Mouse (Mus musculus): Measurements from ENCODE around the gene Actl6a. TPM values are rescaled to one million over a fixed set of nuclear protein-coding genes. Genes with fewer than 3 reads are reported as not detected.
A peak's percentile ranks its signal among the peaks of the same experiment; 100 is the strongest.

Actl6a gene
- polyA plus RNA-seq, 1 experiment from 2014 or later = 58.6 TPM

DNA sequence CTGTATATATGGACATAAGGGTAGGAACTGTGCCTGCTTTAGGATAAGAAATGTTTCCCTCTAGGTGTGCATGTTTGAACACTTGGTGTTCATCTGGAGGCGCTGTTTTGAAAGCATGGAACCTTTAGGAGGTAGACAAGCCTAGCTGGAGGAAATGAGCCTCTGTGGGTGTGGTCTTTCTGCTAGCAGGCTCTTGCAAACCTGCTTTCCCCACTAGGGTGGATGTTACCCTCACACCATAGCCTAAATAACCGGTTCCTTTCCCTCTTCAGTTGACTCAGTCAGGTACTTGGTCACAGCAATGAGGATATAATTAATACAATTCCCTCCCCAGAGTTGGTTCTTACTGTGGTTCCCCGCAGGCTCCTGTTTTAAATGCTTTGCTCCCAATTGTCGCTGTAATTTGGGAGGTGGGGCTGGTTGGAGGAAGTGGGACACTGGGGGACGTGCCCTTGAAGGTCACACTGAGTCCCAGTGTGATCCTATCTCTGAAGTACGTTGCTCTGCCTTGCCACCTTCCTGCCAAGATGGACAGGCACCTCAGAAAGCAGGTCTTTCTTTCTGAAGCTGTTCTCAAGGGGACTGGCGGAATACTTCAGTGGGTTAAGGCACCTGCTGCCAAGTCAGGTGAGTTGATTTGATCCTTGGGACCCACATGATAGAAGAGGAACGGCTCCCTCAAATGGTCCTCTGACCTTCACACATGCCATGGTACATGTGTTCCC, 45.1 kb upstream of the Actl6a start:
- ATAC-seq (ENCODE audit: low FRiP score, low TSS enrichment) (no peak; the same call in 1 of the 2 replicates), DNase-seq (ENCODE audit: low spot score) (no peak)
- H3K27ac ChIP-seq (replicated peaks) = no peak overlapping the region
- 59% methylated on average over 8 of the region's 8 CpGs for WGBS
- H3K27me3 ChIP-seq (ENCODE audit: control insufficient read depth, insufficient read depth, low read length) = no peaks in the 10 kb centered on the region
- H3K9me3 ChIP-seq (ENCODE audit: control insufficient read depth, low read length) = no peaks in the 10 kb centered on the region
- no peak overlapping the region for H3K4me2 ChIP-seq (replicated peaks; ENCODE audit: low read depth)
- no peaks in the 10 kb centered on the region for H3K36me3 ChIP-seq (ENCODE audit: control insufficient read depth, insufficient read depth, low read length)
- TF ChIP-seq EP300 (optimal IDR thresholded peaks at IDR 0.05) = no peak
- TF ChIP-seq CTCF (IDR thresholded peaks at IDR 0.05; ENCODE audit: low read depth) = no peak
- no peak overlapping the region for H3K9ac ChIP-seq (ENCODE audit: low read length)
- H3K4me1 ChIP-seq (replicated peaks; ENCODE audit: control insufficient read depth, insufficient read depth) = no peaks in the 10 kb centered on the region
- no peak overlapping the region for H3K4me3 ChIP-seq (ENCODE audit: low read depth, low read length)

DNA sequence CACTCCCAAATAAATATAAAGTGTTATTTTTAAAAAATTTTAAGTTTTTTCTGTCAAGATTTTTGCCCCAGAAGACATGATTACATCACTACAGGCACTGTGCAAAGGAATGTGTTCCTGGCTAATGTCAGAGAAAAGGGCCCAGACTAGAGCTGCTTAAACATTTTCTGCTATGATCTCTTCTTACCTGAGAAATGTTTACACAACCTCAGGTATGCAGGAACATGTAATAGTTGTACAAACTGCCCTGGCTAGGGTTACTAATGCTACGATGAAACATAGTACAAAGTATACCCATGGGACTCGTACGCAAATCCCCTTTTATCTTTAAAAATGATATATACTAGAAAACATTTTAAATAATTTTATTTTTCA, 44.6 kb upstream of the Actl6a start:
- Histone ChIP-seq H3K9me3 (ENCODE audit: control insufficient read depth, low read length) (no peaks in the 10 kb centered on the region), H3K4me3 (ENCODE audit: low read depth, low read length) (no peak overlapping the region), H3K4me2 (replicated peaks; ENCODE audit: low read depth) (no peak overlapping the region), H3K27me3 (ENCODE audit: control insufficient read depth, insufficient read depth, low read length) (no peaks in the 10 kb centered on the region), H3K4me1 (replicated peaks; ENCODE audit: control insufficient read depth, insufficient read depth) (no peaks in the 10 kb centered on the region), H3K9ac (ENCODE audit: low read length) (no peak overlapping the region), H3K27ac (replicated peaks) (no peak overlapping the region), H3K36me3 (ENCODE audit: control insufficient read depth, insufficient read depth, low read length) (no peaks in the 10 kb centered on the region)
- no peak for TF ChIP-seq CTCF (IDR thresholded peaks at IDR 0.05; ENCODE audit: low read depth)
- TF ChIP-seq EP300 (optimal IDR thresholded peaks at IDR 0.05) = no peak
- ATAC-seq (ENCODE audit: low FRiP score, low TSS enrichment) (no peak), DNase-seq (ENCODE audit: low spot score) (no peak)
- 70% methylated on average over 3 of the region's 3 CpGs for WGBS

DNA sequence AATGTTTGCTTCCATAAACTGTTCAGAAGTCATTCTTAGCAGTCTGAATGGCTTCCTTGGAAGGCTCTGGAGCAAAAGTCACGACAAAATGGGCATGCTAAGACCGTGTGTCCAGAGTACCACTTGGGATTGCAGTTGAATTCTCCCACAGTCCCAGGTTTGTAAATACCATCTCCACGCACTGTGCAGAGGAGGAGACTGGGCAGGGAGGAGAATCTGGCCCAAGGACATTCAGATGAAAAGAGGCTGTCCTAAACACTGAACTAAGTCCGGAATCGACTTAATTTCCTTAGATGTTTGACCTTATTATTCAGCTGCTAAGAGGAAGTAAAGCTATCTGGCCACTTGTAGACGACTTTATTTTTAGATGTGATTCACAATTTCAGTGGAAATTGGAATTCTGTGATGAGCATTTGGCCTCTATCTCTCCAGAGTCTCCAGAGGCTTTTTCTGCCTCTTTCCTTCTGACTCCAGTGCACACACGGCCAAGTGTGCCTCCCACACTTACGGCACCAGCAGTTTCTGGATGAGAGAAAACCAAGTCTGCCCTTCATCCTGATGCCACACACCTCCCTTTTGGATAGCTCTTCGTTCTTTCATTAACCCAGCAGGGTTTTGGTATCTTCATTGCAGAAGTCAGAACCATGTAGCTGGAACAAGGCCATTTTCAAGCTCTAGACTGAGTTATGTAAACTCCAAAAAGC, 37.7 kb upstream of the Actl6a start:
- DNase-seq (ENCODE audit: low spot score) = no peak

DNA sequence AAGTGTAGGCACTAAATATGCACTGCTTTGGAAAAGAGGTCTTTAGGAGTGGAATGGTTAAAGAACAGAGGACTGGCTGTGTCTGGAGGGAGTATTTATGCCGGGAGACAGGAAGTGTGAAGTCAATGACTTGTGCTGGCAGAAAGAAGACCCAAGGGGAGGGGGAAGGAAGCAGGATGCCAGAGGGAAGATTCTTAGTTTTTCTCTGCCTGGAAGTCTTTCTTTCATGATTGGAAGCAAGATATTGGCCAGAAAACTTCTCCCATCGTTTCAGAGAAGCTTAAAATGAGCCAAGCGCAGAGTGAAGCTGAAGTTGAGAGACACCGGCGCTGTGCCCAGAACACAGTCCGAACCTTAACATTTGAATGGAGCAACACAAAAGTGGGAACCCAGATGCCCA, 36.9 kb upstream of the Actl6a start:
- WGBS = 44% methylated on average over 6 of the region's 6 CpGs
- H3K4me2 ChIP-seq (replicated peaks; ENCODE audit: low read depth) = peak overlapping the region; percentile 35; the same call in 1 of the 2 replicates
- no peaks in the 10 kb centered on the region; the same call in 1 of the 2 replicates for H3K4me1 ChIP-seq (replicated peaks; ENCODE audit: control insufficient read depth, insufficient read depth)
- no peak overlapping the region for H3K4me3 ChIP-seq (ENCODE audit: low read depth, low read length)
- H3K9ac ChIP-seq (ENCODE audit: low read length) = no peak overlapping the region
- no peaks in the 10 kb centered on the region for H3K27me3 ChIP-seq (ENCODE audit: control insufficient read depth, insufficient read depth, low read length)
- DNase-seq (ENCODE audit: low spot score) = no peak
- no peak for TF ChIP-seq CTCF (IDR thresholded peaks at IDR 0.05; ENCODE audit: low read depth)
- no peak for TF ChIP-seq EP300 (optimal IDR thresholded peaks at IDR 0.05)
- ATAC-seq (ENCODE audit: low FRiP score, low TSS enrichment) = no peak
- no peaks in the 10 kb centered on the region for H3K36me3 ChIP-seq (ENCODE audit: control insufficient read depth, insufficient read depth, low read length)
- peak overlapping the region; percentile 2; the same call in 1 of the 2 replicates for H3K27ac ChIP-seq (replicated peaks)
- H3K9me3 ChIP-seq (ENCODE audit: control insufficient read depth, low read length) = no peaks in the 10 kb centered on the region

More for the DNA sequence above, 37.7 kb upstream of the Actl6a start:
- Histone ChIP-seq H3K27ac (replicated peaks) (peak overlapping the region; percentile 2; the same call in 1 of the 2 replicates), H3K27me3 (ENCODE audit: control insufficient read depth, insufficient read depth, low read length) (no peaks in the 10 kb centered on the region), H3K9ac (ENCODE audit: low read length) (no peak overlapping the region), H3K4me2 (replicated peaks; ENCODE audit: low read depth) (peak overlapping the region; percentile 35; the same call in 1 of the 2 replicates), H3K4me3 (ENCODE audit: low read depth, low read length) (no peak overlapping the region), H3K36me3 (ENCODE audit: control insufficient read depth, insufficient read depth, low read length) (no peaks in the 10 kb centered on the region), H3K4me1 (replicated peaks; ENCODE audit: control insufficient read depth, insufficient read depth) (no peaks in the 10 kb centered on the region; the same call in 1 of the 2 replicates), H3K9me3 (ENCODE audit: control insufficient read depth, low read length) (no peaks in the 10 kb centered on the region)
- TF ChIP-seq CTCF (IDR thresholded peaks at IDR 0.05; ENCODE audit: low read depth) = no peak
- TF ChIP-seq EP300 (optimal IDR thresholded peaks at IDR 0.05) = no peak
- no peak for ATAC-seq (ENCODE audit: low FRiP score, low TSS enrichment)
- WGBS = 52% methylated on average over 9 of the region's 9 CpGs

DNA sequence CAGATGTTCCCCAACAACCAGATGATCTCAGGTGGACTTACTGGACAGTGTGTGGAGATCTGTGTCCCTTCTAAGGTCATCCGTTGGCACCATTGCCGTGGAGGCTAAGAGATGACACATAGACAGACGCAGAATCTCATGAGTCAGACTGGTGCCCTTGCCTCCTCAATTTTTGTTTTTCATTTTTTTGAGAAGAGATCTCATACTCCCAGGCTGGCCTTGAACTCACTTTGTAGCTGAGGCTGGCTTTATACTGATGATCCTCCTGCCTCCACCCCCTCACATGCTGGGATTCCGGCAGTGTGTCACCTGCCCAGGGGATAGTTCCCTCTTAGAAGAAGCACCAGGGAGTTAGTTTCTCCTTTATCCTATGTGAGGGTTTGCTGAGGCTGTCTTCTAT, 35.9 kb upstream of the Actl6a start:
- Histone ChIP-seq H3K4me3 (ENCODE audit: low read depth, low read length) (no peak overlapping the region), H3K9me3 (ENCODE audit: control insufficient read depth, low read length) (no peaks in the 10 kb centered on the region), H3K27me3 (ENCODE audit: control insufficient read depth, insufficient read depth, low read length) (no peaks in the 10 kb centered on the region), H3K4me1 (replicated peaks; ENCODE audit: control insufficient read depth, insufficient read depth) (no peaks in the 10 kb centered on the region; the same call in 1 of the 2 replicates), H3K9ac (ENCODE audit: low read length) (no peak overlapping the region), H3K27ac (replicated peaks) (no peak overlapping the region), H3K4me2 (replicated peaks; ENCODE audit: low read depth) (no peak overlapping the region), H3K36me3 (ENCODE audit: control insufficient read depth, insufficient read depth, low read length) (no peaks in the 10 kb centered on the region)
- DNase-seq (ENCODE audit: low spot score) (no peak), ATAC-seq (ENCODE audit: low FRiP score, low TSS enrichment) (no peak)
- WGBS = 93% methylated on average over 4 of the region's 4 CpGs
- TF ChIP-seq CTCF (IDR thresholded peaks at IDR 0.05; ENCODE audit: low read depth) (no peak), EP300 (optimal IDR thresholded peaks at IDR 0.05) (no peak)

DNA sequence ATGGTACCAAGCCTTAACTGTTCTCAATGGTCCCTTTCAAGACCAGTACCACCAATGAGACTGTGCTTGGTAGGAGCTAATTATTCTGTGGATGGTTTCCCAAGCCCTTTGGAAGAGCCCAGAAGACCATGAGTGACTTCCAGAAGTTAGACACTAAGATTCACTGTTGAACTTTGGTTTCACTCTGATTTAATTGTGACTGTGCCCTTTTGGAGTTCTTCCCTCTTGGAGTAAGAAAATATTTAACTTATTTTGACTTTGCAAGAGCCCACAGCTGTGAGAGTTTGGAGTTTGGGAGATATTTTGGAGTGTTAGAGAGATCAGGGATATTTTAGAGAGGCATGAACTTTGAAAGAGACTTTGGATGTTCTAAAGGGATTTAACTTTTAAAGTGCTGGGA, 32.9 kb upstream of the Actl6a start:
- no peaks in the 10 kb centered on the region; the same call in 1 of the 2 replicates for H3K4me1 ChIP-seq (replicated peaks; ENCODE audit: control insufficient read depth, insufficient read depth)
- ATAC-seq (ENCODE audit: low FRiP score, low TSS enrichment) = no peak

More for the DNA sequence above, 32.9 kb upstream of the Actl6a start:
- Histone ChIP-seq H3K4me2 (replicated peaks; ENCODE audit: low read depth) (no peak overlapping the region), H3K27ac (replicated peaks) (no peak overlapping the region), H3K36me3 (ENCODE audit: control insufficient read depth, insufficient read depth, low read length) (no peaks in the 10 kb centered on the region), H3K27me3 (ENCODE audit: control insufficient read depth, insufficient read depth, low read length) (no peaks in the 10 kb centered on the region), H3K4me3 (ENCODE audit: low read depth, low read length) (no peak overlapping the region), H3K9ac (ENCODE audit: low read length) (no peak overlapping the region), H3K9me3 (ENCODE audit: control insufficient read depth, low read length) (no peaks in the 10 kb centered on the region)
- no peak for TF ChIP-seq EP300 (optimal IDR thresholded peaks at IDR 0.05)
- TF ChIP-seq CTCF (IDR thresholded peaks at IDR 0.05; ENCODE audit: low read depth) = no peak
- DNase-seq (ENCODE audit: low spot score) = no peak
